Mouse (Mus musculus) embryonic fibroblast, embryonic 13.5 days (primary cell): ENCODE measurements around the gene Prl7d1.

Experiments
- CTCF ChIP-seq: IDR thresholded peaks from 2 replicates; pipeline ENCODE4 v1.5.1; 2011; ENCODE audit warnings: mild to moderate bottlenecking, control low read depth, low read length, moderate library complexity, borderline replicate concordance; ENCODE audit not compliant: insufficient read depth
- POLR2A ChIP-seq: IDR thresholded peaks from 2 replicates; pipeline ENCODE4 v1.6.1; 2011; ENCODE audit warnings: low read depth, mild to moderate bottlenecking, control low read depth, low read length, moderate library complexity

DNA sequence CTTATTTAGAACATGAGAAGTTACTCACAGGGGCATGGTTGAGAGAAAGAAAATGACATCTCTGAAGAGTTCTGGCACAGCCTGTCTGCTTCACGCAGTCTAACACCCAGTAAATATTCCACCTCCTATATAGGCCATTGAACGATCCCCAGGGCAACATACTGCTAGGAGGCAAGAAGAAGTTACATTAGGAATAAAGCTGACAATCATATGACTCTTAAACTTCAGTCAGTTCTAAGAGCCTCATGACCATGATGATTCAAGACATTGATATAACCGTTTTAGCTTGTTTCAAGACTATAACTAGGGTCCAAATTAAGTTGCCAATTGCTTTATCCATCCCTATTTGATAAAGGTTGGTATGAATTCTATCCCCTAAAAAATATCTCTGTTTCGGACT, 48.6 kb downstream of the Prl7d1 start, which contains the start of gene Prl7a2:
- TF ChIP-seq CTCF (no peak), POLR2A (no peak)
